Mouse (Mus musculus): ENCODE results near the gene Slc22a23.
A peak's percentile ranks its signal among the peaks of the same experiment; 100 is the strongest.

Gene Slc22a23

GRCm38 (mm10) chr13:34239371-34240086 lies 105.5 kb downstream of the Slc22a23 start:
- DNase-seq (ENCODE audit: low read depth in 1 of 2, low spot score in 2 of 2), result no peak

DNA sequence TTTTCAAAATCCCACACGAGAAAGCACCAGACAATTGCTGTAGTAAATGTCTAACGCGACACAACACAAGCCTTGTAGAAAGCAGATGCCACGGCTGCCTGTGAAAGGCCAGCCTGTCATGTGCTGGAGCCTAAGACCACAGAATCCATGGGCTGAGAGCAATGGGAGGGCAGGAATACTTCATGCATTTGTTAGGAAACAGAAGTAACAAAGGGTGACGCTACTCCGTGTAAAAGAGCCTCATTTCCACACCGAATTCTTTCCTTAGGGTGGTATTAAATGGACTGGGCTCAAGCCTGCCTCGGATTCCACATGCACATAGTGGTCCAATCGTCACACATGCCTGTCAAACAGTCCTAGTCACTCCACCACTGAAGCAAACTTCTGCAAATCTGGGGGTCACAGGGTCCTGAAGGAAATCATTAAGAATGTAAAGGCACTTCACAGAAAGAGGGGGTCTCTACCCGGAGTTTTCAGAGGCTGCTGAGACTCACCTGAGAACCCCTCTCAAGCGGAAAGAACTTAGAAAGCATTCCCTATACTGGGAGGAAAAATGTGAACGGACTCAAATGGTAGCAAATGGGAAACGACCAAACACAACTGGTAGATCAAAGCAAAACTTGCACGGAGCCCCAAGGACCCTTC lies 106.2 kb downstream of the Slc22a23 start:
- DNase-seq (ENCODE audit: low read depth in 1 of 2, low spot score in 2 of 2), result no peak

- no peak for DNase-seq (ENCODE audit: low read depth in 1 of 2, low spot score in 2 of 2)
These were observed 109.9 kb downstream of the Slc22a23 start for GRCm38 (mm10) chr13:34235056-34235455.

GRCm38 (mm10) chr13:34234439-34234838 lies 110.5 kb downstream of the Slc22a23 start:
- no peak for DNase-seq (ENCODE audit: low read depth in 1 of 2, low spot score in 2 of 2)

DNA sequence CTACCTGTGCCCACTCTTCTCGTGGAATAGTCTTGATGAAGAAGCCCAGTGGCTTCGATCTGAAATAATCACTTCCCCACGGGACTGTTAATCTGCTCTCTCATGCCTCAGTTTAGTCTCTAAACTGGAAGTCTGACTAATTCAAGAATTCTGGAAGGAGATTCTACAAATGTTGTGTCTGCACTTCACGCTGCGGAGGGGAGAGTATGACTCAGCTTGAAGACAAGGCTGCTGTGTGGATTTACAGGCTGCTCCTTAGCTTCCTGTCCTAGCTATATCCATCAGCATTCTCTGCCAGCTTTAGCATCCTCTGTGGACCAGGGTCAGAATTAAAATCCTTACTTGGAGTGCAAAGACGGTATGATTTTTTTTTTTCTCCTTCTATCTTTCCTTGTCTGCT lies 112.0 kb downstream of the Slc22a23 start:
- no peak for DNase-seq (ENCODE audit: low read depth in 1 of 2, low spot score in 2 of 2)

- no peak for DNase-seq (ENCODE audit: low read depth in 1 of 2, low spot score in 2 of 2)
These were observed 116.1 kb downstream of the Slc22a23 start for GRCm38 (mm10) chr13:34228905-34229304.

- no peak for DNase-seq (ENCODE audit: low read depth in 1 of 2, low spot score in 2 of 2)
These were observed 117.0 kb downstream of the Slc22a23 start for GRCm38 (mm10) chr13:34227720-34228661.

GRCm38 (mm10) chr13:34226940-34227339 lies 118.0 kb downstream of the Slc22a23 start:
- DNase-seq (ENCODE audit: low read depth in 1 of 2, low spot score in 2 of 2), result no peak

DNA sequence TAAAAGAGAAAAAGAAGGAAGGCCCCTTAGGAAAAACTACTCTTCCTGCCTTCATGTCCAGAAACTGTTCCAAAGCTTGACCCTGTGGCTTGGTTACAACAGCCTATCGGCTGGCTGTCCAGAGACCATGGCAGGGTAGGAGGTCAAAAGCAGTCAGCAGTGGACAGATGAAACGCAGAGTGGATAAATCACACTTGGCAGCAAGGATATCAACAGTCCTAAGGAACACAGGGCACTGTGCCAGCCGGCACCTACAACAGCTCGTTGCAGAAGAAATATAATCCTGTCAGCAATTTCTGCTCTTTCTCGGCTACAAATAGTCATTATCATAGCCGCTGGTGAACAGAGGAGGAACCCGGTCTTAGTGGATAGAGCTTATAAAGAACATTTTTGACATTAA lies 122.0 kb downstream of the Slc22a23 start:
- no peak for DNase-seq (ENCODE audit: low read depth in 1 of 2, low spot score in 2 of 2)

GRCm38 (mm10) chr13:34219728-34220127 lies 125.3 kb downstream of the Slc22a23 start:
- no peak for DNase-seq (ENCODE audit: low read depth in 1 of 2, low spot score in 2 of 2)

DNA sequence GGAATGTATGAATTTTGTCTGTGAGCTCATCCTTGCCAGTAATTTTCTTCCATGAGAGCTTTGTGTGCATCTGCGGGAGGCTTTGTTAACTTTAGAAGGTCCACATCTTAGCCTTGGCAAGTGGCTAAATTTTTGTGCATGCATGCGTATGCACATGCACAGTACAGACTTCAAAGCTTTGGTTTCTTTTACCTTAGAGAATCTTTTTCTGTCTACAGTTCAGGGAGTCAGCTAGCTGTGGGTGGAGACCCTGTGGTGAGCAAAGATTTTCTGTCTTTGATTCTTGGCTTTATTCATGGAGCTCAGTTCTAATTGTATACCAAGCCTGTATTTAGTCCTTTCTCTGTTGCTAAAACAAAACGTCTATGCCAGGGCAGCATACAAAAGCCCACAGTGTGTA lies 126.2 kb downstream of the Slc22a23 start:
- no peak for DNase-seq (ENCODE audit: low read depth in 1 of 2, low spot score in 2 of 2)

DNA sequence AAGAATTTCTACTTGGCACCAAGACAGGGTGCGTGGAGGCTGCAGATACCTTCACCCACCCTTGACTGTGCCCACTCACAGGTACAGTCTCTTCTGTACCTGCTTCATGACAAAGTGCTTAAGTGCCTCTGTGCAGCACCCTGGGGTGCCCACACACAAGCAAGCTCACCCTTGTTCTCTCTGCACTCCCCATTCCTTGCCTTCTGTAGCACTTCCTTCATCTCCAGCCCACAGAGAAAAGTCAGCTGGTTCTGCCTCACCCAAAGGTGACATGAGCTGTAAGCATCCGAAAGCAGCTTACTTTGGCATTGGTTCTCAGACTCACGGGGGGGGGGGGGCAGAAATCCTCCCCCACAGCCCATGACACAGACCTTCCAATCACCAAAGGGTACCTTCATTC lies 130.1 kb downstream of the Slc22a23 start:
- DNase-seq (ENCODE audit: low read depth in 1 of 2, low spot score in 2 of 2), result no peak

- no peak for DNase-seq (ENCODE audit: low read depth in 1 of 2, low spot score in 2 of 2)
These were observed 132.2 kb downstream of the Slc22a23 start for GRCm38 (mm10) chr13:34212735-34213212.

- DNase-seq (ENCODE audit: low read depth in 1 of 2, low spot score in 2 of 2), result no peak
These were observed 133.7 kb downstream of the Slc22a23 start for GRCm38 (mm10) chr13:34211261-34211775.

DNA sequence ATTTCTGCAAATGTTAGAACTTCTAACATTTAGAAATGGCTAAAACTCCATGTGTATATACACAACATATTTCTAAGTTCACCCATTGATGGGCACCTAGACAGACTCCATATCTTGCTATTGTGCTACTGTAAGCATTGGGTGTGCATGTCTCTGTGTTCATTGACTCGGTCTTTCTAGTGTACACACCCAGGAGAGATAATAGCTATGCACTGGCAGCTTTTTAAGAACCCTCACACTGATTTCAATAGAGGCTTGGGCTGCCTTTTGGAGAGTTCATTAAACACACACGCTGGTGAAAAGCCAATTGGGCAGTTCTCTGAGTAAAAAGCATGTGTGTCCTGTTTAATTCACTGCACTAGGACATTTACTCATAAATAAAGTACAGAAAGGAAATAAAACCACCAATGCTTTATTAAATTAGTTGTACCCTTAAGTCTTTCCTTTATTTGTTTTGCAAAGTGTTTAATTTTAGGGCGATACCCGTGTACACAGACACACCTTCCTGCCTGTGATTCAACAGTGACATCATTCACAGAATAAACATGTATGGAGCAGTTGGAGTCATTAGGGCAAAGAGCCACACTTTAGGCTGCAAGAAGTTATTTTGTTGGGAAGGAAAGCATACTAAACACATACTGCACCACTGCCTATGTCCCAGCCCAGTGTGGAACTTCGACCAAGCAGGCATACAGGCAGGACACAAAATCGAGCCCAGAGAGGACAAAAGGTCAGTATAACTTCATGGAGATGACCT lies 137.1 kb downstream of the Slc22a23 start:
- DNase-seq (ENCODE audit: low read depth in 1 of 2, low spot score in 2 of 2), result no peak

DNA sequence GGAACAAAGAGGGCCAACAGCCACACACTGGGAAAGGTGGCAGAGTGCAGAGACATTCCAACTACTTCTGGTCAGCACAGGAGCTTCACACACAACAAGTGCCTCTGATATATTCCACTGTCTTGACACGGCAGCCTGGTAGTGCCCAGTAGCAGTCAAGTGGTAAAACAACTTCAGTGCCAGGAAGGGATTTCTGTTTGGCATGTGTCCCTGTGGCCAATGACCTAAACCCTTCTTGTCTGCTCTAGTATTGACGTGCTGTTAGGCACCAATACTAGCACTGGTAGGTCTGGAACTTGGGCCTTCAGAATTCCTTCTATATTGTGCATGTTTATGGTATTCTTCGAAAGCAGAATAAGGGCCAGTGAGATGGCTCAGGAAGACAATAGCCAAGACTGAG lies 139.8 kb downstream of the Slc22a23 start:
- DNase-seq (ENCODE audit: low read depth in 1 of 2, low spot score in 2 of 2), result no peak

DNA sequence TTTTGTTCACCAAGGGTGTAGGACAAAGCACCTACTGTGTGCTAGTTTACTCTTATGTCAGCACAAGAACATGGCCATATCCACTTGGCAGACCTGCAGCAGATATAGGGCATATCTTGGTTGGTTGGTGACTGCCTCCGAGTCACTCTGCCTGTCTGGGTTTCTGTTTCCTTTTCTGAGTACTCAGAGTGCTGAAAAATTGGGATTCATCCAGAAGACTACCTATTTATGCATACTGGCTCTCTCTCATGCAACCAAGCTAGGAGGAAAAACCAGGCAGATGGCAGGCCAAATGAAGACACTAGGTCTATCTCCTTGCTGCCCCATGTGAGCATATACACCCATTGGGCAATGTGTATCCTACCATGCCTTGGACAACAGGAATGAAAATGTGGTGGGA lies 149.3 kb downstream of the Slc22a23 start:
- DNase-seq (ENCODE audit: low read depth in 1 of 2, low spot score in 2 of 2), result no peak

GRCm38 (mm10) chr13:34193384-34193783 lies 151.6 kb downstream of the Slc22a23 start:
- no peak for DNase-seq (ENCODE audit: low read depth in 1 of 2, low spot score in 2 of 2)

DNA sequence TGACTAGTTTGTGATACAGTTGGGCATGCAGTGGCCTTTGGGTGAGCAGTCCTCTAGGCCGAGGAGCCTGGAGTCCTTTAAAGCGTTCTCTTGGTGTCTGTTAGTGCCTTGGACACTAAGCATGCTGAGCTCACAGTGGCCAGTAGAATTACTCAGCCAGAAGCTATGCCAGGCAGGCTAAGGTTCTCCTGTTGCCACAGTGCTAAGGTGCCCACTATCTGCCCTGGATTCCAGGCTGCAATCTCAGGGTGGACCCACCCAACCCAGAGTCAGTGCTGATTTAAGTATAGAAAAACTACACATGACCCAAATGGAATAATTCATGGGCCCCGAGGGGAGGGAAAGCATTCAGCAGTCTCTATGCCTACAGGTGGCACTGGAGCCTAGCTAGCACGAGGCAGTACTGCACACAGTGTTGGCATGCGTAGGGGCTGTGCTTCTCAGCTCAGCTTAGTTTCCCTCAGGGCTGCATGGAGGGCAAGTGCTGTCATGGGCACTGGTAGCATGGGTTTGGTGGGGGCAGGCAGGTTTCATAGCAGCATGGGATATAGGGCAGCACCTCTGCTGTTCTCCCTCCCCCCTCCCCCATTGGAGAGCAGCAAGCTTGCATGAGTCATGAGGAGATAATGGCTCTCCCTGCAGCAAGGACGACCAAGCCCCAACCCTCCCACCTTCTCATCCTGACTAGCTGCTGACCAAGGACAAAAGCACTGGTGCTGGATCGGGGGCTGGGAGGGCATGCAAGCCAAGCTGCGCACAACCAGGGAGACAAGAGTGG lies 152.4 kb downstream of the Slc22a23 start:
- no peak for DNase-seq (ENCODE audit: low read depth in 1 of 2, low spot score in 2 of 2)

- DNase-seq (ENCODE audit: low read depth in 1 of 2, low spot score in 2 of 2), result peak; percentile 35 to 36
These were observed 157.4 kb downstream of the Slc22a23 start for GRCm38 (mm10) chr13:34187571-34187970.
